Mouse (Mus musculus) spleen, postnatal 36 days (tissue): Measurements from ENCODE around the gene Eif4e.
"Not testable (repeated sequence)": the region's sequence is repeated elsewhere in the genome, so short reads cannot be mapped to it uniquely, and the experiment has no call there.

Experiments used
- DNase-seq, 2 experiments: peaks; one replicate each; pipeline ENCODE4 v3.0.0; 2022; ENCODE audit warnings: low spot score in 2 of 2, mixed read lengths in 1 of 2

The Eif4e gene

GRCm38 (mm10) chr3:138517881-138518280, 8.1 kb upstream of the Eif4e start:
- peak; percentile 14 to 17 for DNase-seq

GRCm38 (mm10) chr3:138519218-138519617, 6.8 kb upstream of the Eif4e start:
- DNase-seq = no peak

DNA sequence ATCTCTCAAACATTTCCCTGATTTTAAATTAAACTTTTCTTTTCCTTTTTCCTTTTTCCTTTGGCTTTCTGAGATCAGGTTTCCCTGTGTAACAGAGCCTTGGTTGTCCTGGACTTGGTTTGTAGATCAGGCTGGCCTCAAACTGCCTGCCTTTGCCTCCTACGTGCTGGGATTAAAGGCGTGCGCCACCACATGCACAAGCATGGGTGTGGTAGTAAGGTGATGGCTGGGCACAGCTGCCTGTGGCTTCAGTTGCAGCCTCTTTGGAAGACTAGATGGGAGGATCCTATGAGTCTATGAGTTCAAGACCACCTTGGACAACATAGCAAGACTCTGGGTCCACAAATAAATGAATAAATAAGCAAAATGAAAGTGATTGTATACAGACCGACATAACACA, 2.0 kb upstream of the Eif4e start:
- DNase-seq = no peak

GRCm38 (mm10) chr3:138525494-138525893, 485 bp upstream of the Eif4e start:
- DNase-seq = no peak

DNA sequence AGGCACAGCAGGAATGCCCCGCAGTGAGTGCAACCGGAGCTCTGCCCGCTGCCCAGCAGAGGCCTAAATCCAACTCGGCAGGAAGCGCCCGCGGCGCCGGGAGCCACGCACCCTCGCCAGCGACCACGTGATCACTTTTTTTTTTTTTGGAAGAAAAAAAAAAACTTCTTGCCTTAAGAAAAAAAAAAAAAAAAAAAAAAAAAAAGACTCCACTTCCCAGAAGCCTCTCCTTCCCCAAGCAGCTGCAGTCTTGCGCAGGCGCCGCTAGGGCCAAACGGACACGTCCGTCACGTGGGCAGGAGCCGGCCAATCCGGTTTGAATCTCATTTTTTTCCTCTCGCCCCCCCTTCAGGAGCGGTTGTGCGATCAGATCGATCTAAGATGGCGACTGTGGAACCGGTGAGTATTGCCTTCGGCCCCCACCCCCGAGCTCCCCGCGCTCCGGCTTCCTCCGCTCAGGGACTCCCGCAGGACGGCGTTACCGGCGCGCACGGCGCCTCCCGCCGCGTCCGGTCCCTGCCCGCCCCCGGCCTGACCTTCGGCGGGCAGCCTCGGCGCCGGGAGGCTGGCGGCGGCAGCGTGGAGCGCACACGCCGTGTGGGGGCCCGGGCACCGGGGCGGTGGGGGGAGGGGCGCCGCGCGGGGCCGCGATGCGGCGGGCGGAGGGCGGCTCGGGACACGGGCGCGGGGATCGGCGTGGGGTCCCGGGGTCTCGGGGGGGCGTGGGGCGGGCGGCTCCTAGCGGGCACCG, 1.1 kb downstream of the Eif4e start:
- peak; percentile 98 to 99 for DNase-seq

DNA sequence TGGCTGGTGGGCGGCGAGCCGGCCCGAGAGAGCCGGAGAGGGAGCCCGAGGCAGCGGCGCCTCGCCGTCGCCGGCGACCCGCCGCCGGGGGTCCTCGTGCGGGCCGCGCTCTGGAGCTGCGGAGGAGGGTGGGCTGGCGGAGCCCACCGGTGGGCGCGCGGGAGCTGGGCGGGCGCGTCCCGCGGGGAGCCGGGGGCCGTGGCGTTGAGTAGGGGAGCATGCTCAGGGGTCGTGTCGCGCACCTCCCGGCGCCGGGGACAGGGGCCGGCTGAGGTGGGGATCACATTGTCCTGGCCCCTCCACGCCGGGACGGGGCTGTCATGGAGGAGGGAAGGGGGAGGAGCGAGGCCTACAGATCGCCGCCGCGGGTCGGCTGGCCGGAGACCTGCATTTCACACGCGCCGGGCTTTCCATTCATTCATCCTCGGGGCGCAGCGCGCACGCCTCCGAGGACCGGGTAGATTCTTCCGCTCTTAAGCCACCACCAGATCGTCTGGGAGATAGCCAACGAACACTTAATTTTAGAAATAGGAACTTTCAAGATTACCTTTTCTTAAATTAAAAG, 1.8 kb downstream of the Eif4e start:
- DNase-seq = peak; percentile 60 to 61

DNA sequence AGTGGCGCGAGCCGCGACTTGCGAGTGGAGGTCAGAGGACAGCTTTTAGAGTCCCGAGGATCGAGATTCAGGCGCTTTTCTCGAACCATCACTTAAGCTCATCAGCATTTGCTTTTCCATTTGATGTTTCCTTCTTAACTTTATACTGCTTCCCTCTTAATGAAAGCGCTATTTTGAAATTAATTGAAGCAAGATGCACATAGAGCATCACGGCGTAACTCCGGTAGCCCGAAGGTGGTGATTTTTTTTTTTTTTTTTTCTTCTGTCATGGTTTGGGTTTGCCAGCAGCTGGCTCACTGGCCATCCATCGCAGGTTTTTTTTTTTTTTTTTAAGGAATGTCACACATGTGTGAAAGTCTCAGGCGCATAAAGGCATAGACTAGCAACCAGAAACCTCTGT, 2.3 kb downstream of the Eif4e start:
- no peak for DNase-seq

- DNase-seq = no peak
Observed at GRCm38 (mm10) chr3:138530578-138531478, 4.8 kb downstream of the Eif4e start.

GRCm38 (mm10) chr3:138531479-138532181, 5.7 kb downstream of the Eif4e start:
- no peak for DNase-seq

- DNase-seq = no peak
Observed at GRCm38 (mm10) chr3:138532764-138533163, 6.8 kb downstream of the Eif4e start.

DNA sequence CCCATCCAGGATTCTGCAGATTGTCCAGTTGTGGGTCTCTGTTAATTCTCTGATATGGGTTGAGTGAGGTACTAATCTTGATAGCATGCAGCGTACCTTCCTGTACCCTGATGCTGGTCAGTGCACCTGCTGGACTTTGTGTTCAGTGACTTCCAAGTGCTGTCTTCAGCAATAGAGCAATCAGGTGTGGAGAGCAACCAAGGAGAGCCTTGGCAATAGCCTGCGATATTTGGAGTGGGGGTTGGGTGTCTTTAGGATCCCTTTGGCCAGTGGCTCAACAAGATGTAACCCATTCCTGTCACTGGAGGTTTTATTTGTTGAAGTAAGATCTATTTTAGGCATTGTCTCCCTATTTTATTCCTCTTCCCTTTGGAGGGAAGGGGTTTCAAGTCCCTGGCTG, 10.1 kb downstream of the Eif4e start:
- DNase-seq = no peak

GRCm38 (mm10) chr3:138542621-138543020, 16.6 kb downstream of the Eif4e start:
- DNase-seq = no peak

DNA sequence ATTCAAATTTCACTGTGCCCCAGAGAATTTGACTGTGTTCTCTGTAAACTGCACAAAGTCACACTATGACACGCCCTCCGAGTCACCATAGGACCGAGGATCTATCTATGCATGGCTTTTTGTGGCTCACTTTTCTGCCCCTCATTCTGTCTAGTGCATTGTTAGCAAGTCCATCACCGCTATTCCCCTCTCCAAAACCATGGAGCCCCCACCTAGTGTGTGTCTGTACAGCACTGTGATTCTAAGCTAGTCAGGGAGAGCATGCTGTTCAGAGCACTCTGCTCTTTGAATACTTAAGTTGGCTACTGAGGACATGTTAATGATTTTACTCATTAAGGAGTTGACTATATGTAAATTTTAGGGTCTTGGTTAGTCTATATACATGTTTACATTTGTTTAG, 18.1 kb downstream of the Eif4e start:
- DNase-seq = no peak

- DNase-seq = no peak
Observed at GRCm38 (mm10) chr3:138546678-138547077, 20.7 kb downstream of the Eif4e start.

- DNase-seq = no peak
Observed at GRCm38 (mm10) chr3:138549045-138549444, 23.1 kb downstream of the Eif4e start.

- no peak for DNase-seq
Observed at GRCm38 (mm10) chr3:138550336-138551123, 24.6 kb downstream of the Eif4e start.

GRCm38 (mm10) chr3:138555279-138555678, 29.3 kb downstream of the Eif4e start:
- not testable (repeated sequence) for DNase-seq

GRCm38 (mm10) chr3:138558529-138558928, 32.5 kb downstream of the Eif4e start:
- no peak for DNase-seq

DNA sequence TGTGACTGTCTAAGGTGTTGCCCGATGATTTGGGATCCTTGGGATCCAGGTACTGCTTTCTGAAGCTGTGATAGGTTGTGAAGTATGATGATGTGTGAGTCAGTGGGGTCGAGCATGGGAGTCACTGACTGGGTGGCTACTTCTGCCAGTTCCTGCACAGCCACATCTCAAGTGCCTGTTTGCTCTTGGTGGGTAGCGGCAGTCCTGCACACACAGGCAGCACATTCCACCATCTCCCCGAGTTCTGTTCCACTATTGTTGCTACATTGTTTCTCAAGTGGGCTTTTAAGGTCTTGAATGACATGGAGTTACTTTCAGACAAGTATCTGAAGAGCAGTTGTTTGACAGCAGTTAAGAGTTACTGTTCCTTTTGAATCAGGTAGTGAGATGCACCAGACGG, 34.3 kb downstream of the Eif4e start:
- no peak for DNase-seq

GRCm38 (mm10) chr3:138560886-138561285, 34.9 kb downstream of the Eif4e start:
- DNase-seq = no peak

DNA sequence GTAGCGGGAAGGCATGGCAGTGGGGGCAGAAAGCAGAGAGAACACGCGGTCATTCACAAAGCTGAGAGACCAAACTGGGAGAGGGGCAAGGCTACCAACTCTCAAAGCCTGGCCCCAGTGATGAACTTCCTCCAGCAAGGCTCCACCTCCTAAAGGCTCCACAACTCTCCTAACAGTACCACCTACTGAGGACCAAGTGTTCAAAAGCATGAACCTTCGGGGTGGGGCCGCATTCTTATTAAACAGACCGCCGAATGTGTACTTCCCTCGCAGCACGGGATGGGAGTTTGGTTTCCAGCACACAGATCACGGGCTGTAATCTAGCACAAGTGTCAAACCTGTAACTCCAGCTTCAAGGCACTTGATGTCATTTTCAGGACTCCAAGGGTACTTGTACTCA, 52.9 kb downstream of the Eif4e start:
- DNase-seq = no peak
